Mouse (Mus musculus) bone marrow macrophage, adult 2 months (primary cell): ENCODE measurements around the gene Ralgps1.

Experiments
- CTCF ChIP-seq: IDR thresholded peaks from 2 replicates; pipeline ENCODE4 v1.5.1; 2012; ENCODE audit warnings: low read depth, mild to moderate bottlenecking, low read length, moderate library complexity
- POLR2A ChIP-seq: IDR thresholded peaks from 2 replicates; pipeline ENCODE4 v1.6.1; 2012; ENCODE audit warnings: mild to moderate bottlenecking, low read depth, low read length, borderline replicate concordance

DNA sequence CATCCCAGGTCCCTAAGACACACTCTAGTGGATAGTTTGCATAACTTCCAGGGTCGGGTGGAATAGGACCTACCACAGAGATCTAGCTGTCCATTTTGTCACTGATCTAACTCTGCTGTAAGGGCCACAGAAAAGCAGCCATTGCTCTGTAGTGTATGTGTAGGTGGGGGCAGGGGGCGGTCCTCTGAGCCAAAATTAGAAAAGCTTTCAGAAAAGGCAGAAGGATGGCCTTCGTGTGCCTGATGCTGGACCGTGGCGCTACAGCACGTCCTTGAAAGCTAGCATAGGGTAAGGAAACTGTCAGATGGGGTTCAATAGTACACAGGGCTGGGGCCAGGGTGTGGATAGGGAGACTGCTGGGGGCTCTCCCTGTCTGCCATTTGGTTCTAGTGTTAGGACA lies 126.4 kb downstream of the Ralgps1 start:
- no peak for TF ChIP-seq CTCF
- TF ChIP-seq POLR2A, result no peak
